Comparison of ENCODE assay signal across 18 mouse cellular contexts in the genomic region with DNA sequence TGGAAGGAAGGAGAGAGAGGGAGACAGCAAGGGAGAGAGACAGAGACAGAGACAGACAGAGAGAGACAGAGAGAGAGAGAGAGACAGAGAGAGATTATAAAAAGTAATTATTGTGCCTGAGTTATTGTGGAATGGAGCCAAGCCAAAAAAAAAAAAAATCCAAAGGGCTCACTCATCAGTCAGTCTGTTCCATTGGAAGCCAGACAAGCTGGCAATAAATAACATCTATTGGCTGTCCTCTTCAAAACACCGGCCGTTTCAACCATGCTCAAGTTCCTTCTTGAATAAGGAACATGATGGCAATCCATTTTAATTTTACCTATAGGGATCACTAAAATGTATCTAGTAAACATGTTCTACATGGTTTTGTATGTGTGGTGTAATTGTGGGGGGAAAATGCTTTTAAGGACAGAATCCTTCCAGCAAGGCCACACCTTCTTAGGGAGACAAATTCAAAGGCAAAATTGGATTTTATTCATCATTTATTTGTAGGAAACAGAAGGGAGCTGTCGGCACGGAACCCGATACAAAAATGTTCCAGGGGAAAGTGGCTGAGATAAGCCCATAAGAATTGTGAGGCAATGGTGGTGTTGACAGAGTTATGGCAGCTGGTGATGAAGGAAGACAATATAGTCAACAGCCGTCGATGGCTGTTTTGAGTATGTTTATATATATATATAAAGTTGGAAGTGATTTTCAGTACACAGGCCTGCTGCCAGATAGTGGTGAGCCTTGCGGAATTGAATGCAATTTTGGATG. TPM values are rescaled to one million over a fixed set of nuclear protein-coding genes. Genes with fewer than 3 reads are reported as not detected.
DNase-seq lines count a peak whose midpoint lies in the region; ATAC-seq and TF ChIP-seq lines count a peak whose summit lies in the region.
"Had no signal": no experiment of that assay in that cellular context is flagged by ENCODE, and none has a peak within 500 bp of the region (broad histone marks: within the 10 kb centered on the region; RNA-seq: fewer than 3 reads in every experiment).

No protein-coding gene starts in this region.

- no peak overlapping the region for H3K4me2 ChIP-seq in forebrain, embryonic 14.5 days (ENCODE audit: low read length)
- H3K4me2 ChIP-seq in forebrain, embryonic 12.5 days = no peak overlapping the region
- no peak overlapping the region for H3K4me2 ChIP-seq in limb, embryonic 14.5 days (replicated peaks; ENCODE audit: low read depth, low read length, severe bottlenecking)
- H3K4me2 ChIP-seq: embryonic facial prominence, embryonic 13.5 days; liver, embryonic 13.5 days had no signal

- no peaks in the 10 kb centered on the region for H3K9me3 ChIP-seq in forebrain, embryonic 14.5 days (replicated peaks; ENCODE audit: control insufficient read depth, low read length)
- H3K9me3 ChIP-seq in forebrain, embryonic 12.5 days = no peaks in the 10 kb centered on the region
- H3K9me3 ChIP-seq in limb, embryonic 14.5 days (ENCODE audit: control insufficient read depth, low read length) = no peaks in the 10 kb centered on the region
- no peaks in the 10 kb centered on the region for H3K9me3 ChIP-seq in limb, embryonic 10.5 days (replicated peaks)
- H3K9me3 ChIP-seq: embryonic facial prominence, embryonic 13.5 days; heart, embryonic 10.5 days; liver, embryonic 13.5 days had no signal

- TF ChIP-seq POLR2A in limb, embryonic 14.5 days (IDR thresholded peaks at IDR 0.05; ENCODE audit: borderline replicate concordance, extremely low read depth, insufficient read depth, insufficient read length) = no peak

- no peaks in the 10 kb centered on the region for H3K27me3 ChIP-seq in forebrain, embryonic 14.5 days (replicated peaks; ENCODE audit: control insufficient read depth, insufficient read depth, low read length)
- H3K27me3 ChIP-seq in forebrain, embryonic 12.5 days = no peaks in the 10 kb centered on the region
- no peaks in the 10 kb centered on the region for H3K27me3 ChIP-seq in limb, embryonic 14.5 days (ENCODE audit: control insufficient read depth, insufficient read depth, low read length)
- H3K27me3 ChIP-seq in limb, embryonic 10.5 days (ENCODE audit: low read depth, poor library complexity, severe bottlenecking) = no peaks in the 10 kb centered on the region
- H3K27me3 ChIP-seq: embryonic facial prominence, embryonic 13.5 days; liver, embryonic 13.5 days had no signal

- no peak overlapping the region for H3K27ac ChIP-seq in forebrain, embryonic 14.5 days (ENCODE audit: low read depth, low read length)
- no peak overlapping the region for H3K27ac ChIP-seq in forebrain, embryonic 12.5 days
- no peak overlapping the region for H3K27ac ChIP-seq in limb, embryonic 14.5 days (replicated peaks; ENCODE audit: low read depth, low read length)
- H3K27ac ChIP-seq in limb, embryonic 10.5 days = no peak overlapping the region
- H3K27ac ChIP-seq: embryonic facial prominence, embryonic 13.5 days; heart, embryonic 10.5 days; liver, embryonic 13.5 days had no signal

- peak; percentile 75 for DNase-seq in forebrain, embryonic 14.5 days (ENCODE audit: low spot score)
- DNase-seq in limb, embryonic 14.5 days (ENCODE audit: low spot score) = peak; percentile 38
- no peak for DNase-seq in limb, embryonic 10.5 days (ENCODE audit: low spot score)
- peak; percentile 11 for DNase-seq in layer of hippocampus, adult 9-11 months
- peak; percentile 57 to 62 for DNase-seq in lung, postnatal 4 days
- no peak for DNase-seq in left cerebral cortex, adult 18-20 months (ENCODE audit: low spot score in 2 of 2)
- DNase-seq: adrenal gland, adult 2 months; cerebellum, postnatal 36 days; gastrocnemius, postnatal 10 days; kidney, adult 8-10 months; kidney, postnatal 4 days; left cerebral cortex, postnatal 4 days; liver, embryonic 13.5 days; right cerebral cortex, postnatal 25 days had no signal

- no peaks in the 10 kb centered on the region for H3K36me3 ChIP-seq in forebrain, embryonic 14.5 days (ENCODE audit: control insufficient read depth, insufficient read depth, low read length)
- no peaks in the 10 kb centered on the region for H3K36me3 ChIP-seq in forebrain, embryonic 12.5 days (replicated peaks)
- no peaks in the 10 kb centered on the region for H3K36me3 ChIP-seq in limb, embryonic 14.5 days (ENCODE audit: control insufficient read depth, insufficient read depth, low read length)
- H3K36me3 ChIP-seq in limb, embryonic 10.5 days = no peaks in the 10 kb centered on the region
- H3K36me3 ChIP-seq: embryonic facial prominence, embryonic 13.5 days; heart, embryonic 10.5 days; liver, embryonic 13.5 days had no signal

- no peak overlapping the region for H3K9ac ChIP-seq in forebrain, embryonic 14.5 days (ENCODE audit: low read length)
- no peak overlapping the region for H3K9ac ChIP-seq in forebrain, embryonic 12.5 days
- no peak overlapping the region for H3K9ac ChIP-seq in limb, embryonic 14.5 days (ENCODE audit: low read depth, low read length, severe bottlenecking)
- H3K9ac ChIP-seq: embryonic facial prominence, embryonic 13.5 days; liver, embryonic 13.5 days had no signal

- ATAC-seq in forebrain, embryonic 14.5 days = peak; percentile 84; the same call in 1 of the 2 replicates
- no peak for ATAC-seq in forebrain, embryonic 12.5 days (ENCODE audit: low FRiP score)
- no peak for ATAC-seq in limb, embryonic 14.5 days (ENCODE audit: low FRiP score, low read depth)

- H3K4me1 ChIP-seq in forebrain, embryonic 14.5 days (ENCODE audit: control insufficient read depth, insufficient read depth, low read length) = no peaks in the 10 kb centered on the region
- no peaks in the 10 kb centered on the region for H3K4me1 ChIP-seq in forebrain, embryonic 12.5 days
- no peaks in the 10 kb centered on the region for H3K4me1 ChIP-seq in limb, embryonic 14.5 days (ENCODE audit: control insufficient read depth, insufficient read depth, low read length)
- no peaks in the 10 kb centered on the region for H3K4me1 ChIP-seq in limb, embryonic 10.5 days
- H3K4me1 ChIP-seq: embryonic facial prominence, embryonic 13.5 days; heart, embryonic 10.5 days; liver, embryonic 13.5 days had no signal

- 64% methylated on average over 8 of the region's 8 CpGs for WGBS in forebrain, embryonic 14.5 days
- WGBS in forebrain, embryonic 12.5 days = 94% methylated on average over 8 of the region's 8 CpGs
- WGBS in limb, embryonic 14.5 days = 67% methylated on average over 8 of the region's 8 CpGs
- 77% methylated on average over 8 of the region's 8 CpGs for WGBS in limb, embryonic 10.5 days

- H3K4me3 ChIP-seq in forebrain, embryonic 14.5 days (ENCODE audit: low read depth, low read length) = no peak overlapping the region
- no peak overlapping the region for H3K4me3 ChIP-seq in forebrain, embryonic 12.5 days (replicated peaks)
- H3K4me3 ChIP-seq in limb, embryonic 14.5 days (replicated peaks; ENCODE audit: low read length) = no peak overlapping the region
- H3K4me3 ChIP-seq in limb, embryonic 10.5 days = no peak overlapping the region
- H3K4me3 ChIP-seq: embryonic facial prominence, embryonic 13.5 days; heart, embryonic 10.5 days; liver, embryonic 13.5 days had no signal

RNA-seq across cellular contexts. Expression of a gene that starts 3.7 kb away (rescaled TPM):
- polyA plus RNA-seq in forebrain, embryonic 14.5 days (2014; fragmentation: Nextera tagmentation; extraction: Ambion mirVana) = 4.1 and 5.5 TPM in 2 replicates
- polyA plus RNA-seq in forebrain, embryonic 12.5 days (2016; fragmentation: Nextera tagmentation; extraction: Ambion mirVana) = 2.7 and 2.9 TPM in 2 replicates
- 0.54 and 0.80 TPM in 2 replicates for polyA plus RNA-seq in limb, embryonic 14.5 days (2012; rRNA removed)
- polyA plus RNA-seq in limb, embryonic 14.5 days (2014; fragmentation: Nextera tagmentation; extraction: Ambion mirVana) = 0.56 and 1.1 TPM in 2 replicates
- polyA plus RNA-seq in limb, embryonic 10.5 days (2016; fragmentation: Nextera tagmentation; extraction: Ambion mirVana) = not detected in 2 replicates
- total RNA-seq in left cerebral cortex, adult 18-20 months (2021) = 100 to 1,000 TPM; 133 to 138 TPM
- total RNA-seq: megakaryocyte, adult 5-6 weeks had no signal

Comparison
In these comparisons a context has a peak if more than half of its experiments do, and no peak if none do; other contexts are left out.
1. DNase-seq: peak in forebrain, embryonic 14.5 days (single experiment), limb, embryonic 14.5 days (single experiment), layer of hippocampus, adult 9-11 months (single experiment) and lung, postnatal 4 days (2 of 2); none in limb, embryonic 10.5 days (single experiment) and left cerebral cortex, adult 18-20 months (0 of 2).